Mouse (Mus musculus): ENCODE data around the gene Dock3. TPM values are rescaled to one million over a fixed set of nuclear protein-coding genes. Genes with fewer than 3 reads are reported as not detected.
A peak's percentile ranks its signal among the peaks of the same experiment; 100 is the strongest.

The Dock3 gene
- polyA plus RNA-seq, 1 experiment from 2014 or later: 0.20 TPM

DNA sequence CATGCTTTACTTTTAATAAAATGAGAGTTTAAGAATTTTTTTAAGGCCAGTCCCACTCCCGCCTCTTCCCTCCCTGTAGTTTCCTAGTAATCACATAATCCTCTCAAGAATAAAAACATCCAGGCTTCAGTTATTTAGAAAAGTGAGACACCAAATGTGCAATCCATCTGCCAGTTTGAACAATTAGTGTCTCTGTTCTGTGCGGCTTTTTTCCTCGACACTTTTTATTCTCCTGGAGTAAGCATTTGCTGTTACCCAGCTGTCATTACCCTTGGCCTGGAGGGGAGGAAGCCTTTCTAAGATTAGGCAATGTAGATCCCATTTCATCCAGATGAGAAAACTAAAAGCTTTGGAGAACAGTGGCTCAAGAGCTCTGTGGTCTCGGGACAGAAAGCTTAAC is 221.9 kb downstream of the Dock3 start:
- Histone ChIP-seq H3K4me2 (ENCODE audit: low read length) (no peak overlapping the region), H3K27ac (no peak overlapping the region), H3K4me1 (replicated peaks; ENCODE audit: insufficient read depth, low read length) (no peaks in the 10 kb centered on the region), H3K4me3 (replicated peaks; ENCODE audit: low read depth, low read length) (no peak overlapping the region), H3K9ac (ENCODE audit: low read depth, low read length) (no peak overlapping the region), H3K27me3 (ENCODE audit: insufficient read depth, low read length) (no peaks in the 10 kb centered on the region), H3K9me3 (replicated peaks; ENCODE audit: low read length) (no peaks in the 10 kb centered on the region), H3K36me3 (ENCODE audit: insufficient read depth, low read length) (no peaks in the 10 kb centered on the region)
- ATAC-seq (replicated peaks; ENCODE audit: low FRiP score, low read depth) (no peak), DNase-seq (ENCODE audit: low spot score) (no peak)
- no peak for TF ChIP-seq CTCF (IDR thresholded peaks at IDR 0.05; ENCODE audit: low read depth)
- WGBS: 71% methylated on average over 4 of the region's 4 CpGs

DNA sequence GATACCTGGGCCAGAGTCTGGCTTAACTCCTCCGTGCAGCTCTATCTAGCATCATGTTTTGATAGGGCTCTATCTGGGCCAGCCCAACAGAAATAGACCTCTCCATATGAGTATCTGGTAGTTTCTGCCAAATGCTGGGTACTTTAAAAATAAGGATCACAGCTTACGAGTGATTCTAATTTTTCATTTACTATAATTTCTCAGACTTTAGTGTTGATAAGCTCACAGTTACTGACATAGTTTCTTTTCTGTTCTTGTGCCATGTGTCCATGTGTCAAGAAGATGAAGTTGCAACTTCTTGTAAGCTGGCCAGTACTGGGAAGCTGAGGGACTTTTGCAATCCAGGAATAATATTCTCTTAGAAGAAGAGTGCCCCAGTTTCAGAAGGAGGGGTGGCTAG is 228.5 kb downstream of the Dock3 start:
- ATAC-seq (replicated peaks; ENCODE audit: low FRiP score, low read depth): no peak
- no peak overlapping the region for H3K27ac ChIP-seq
- H3K36me3 ChIP-seq (ENCODE audit: insufficient read depth, low read length): no peaks in the 10 kb centered on the region
- no peak overlapping the region for H3K4me2 ChIP-seq (ENCODE audit: low read length)
- no peak overlapping the region for H3K4me3 ChIP-seq (replicated peaks; ENCODE audit: low read depth, low read length)
- no peak for DNase-seq (ENCODE audit: low spot score)
- no peak overlapping the region for H3K9ac ChIP-seq (ENCODE audit: low read depth, low read length)
- H3K27me3 ChIP-seq (ENCODE audit: insufficient read depth, low read length): no peaks in the 10 kb centered on the region
- no peak for TF ChIP-seq CTCF (IDR thresholded peaks at IDR 0.05; ENCODE audit: low read depth)
- H3K4me1 ChIP-seq (replicated peaks; ENCODE audit: insufficient read depth, low read length): no peaks in the 10 kb centered on the region
- no peaks in the 10 kb centered on the region for H3K9me3 ChIP-seq (replicated peaks; ENCODE audit: low read length)
- WGBS: 87% methylated on average over 2 of the region's 2 CpGs

GRCm38 (mm10) chr9:106970742-106971141 is 261.0 kb downstream of the Dock3 start:
- no peaks in the 10 kb centered on the region for H3K36me3 ChIP-seq (ENCODE audit: insufficient read depth, low read length)
- peak; percentile 39 for DNase-seq (ENCODE audit: low spot score)
- H3K4me3 ChIP-seq (replicated peaks; ENCODE audit: low read depth, low read length): no peak overlapping the region
- H3K9ac ChIP-seq (ENCODE audit: low read depth, low read length): no peak overlapping the region
- no peaks in the 10 kb centered on the region for H3K27me3 ChIP-seq (ENCODE audit: insufficient read depth, low read length)
- ATAC-seq (replicated peaks; ENCODE audit: low FRiP score, low read depth): no peak
- no peak overlapping the region for H3K27ac ChIP-seq
- TF ChIP-seq CTCF (IDR thresholded peaks at IDR 0.05; ENCODE audit: low read depth): peak; percentile 65
- 56% methylated on average over 3 of the region's 3 CpGs for WGBS
- no peaks in the 10 kb centered on the region for H3K4me1 ChIP-seq (replicated peaks; ENCODE audit: insufficient read depth, low read length)
- no peaks in the 10 kb centered on the region for H3K9me3 ChIP-seq (replicated peaks; ENCODE audit: low read length)
- H3K4me2 ChIP-seq (ENCODE audit: low read length): no peak overlapping the region

- H3K9me3 ChIP-seq (replicated peaks; ENCODE audit: low read length): no peaks in the 10 kb centered on the region
- no peak overlapping the region for H3K4me2 ChIP-seq (ENCODE audit: low read length)
- no peak for DNase-seq (ENCODE audit: low spot score)
- 79% methylated on average over 1 of the region's 1 CpGs for WGBS
- no peak overlapping the region for H3K9ac ChIP-seq (ENCODE audit: low read depth, low read length)
- no peak overlapping the region for H3K27ac ChIP-seq
- no peak for TF ChIP-seq CTCF (IDR thresholded peaks at IDR 0.05; ENCODE audit: low read depth)
- H3K27me3 ChIP-seq (ENCODE audit: insufficient read depth, low read length): no peaks in the 10 kb centered on the region
- H3K36me3 ChIP-seq (ENCODE audit: insufficient read depth, low read length): no peaks in the 10 kb centered on the region
- no peak for ATAC-seq (replicated peaks; ENCODE audit: low FRiP score, low read depth)
- H3K4me3 ChIP-seq (replicated peaks; ENCODE audit: low read depth, low read length): no peak overlapping the region
- no peaks in the 10 kb centered on the region for H3K4me1 ChIP-seq (replicated peaks; ENCODE audit: insufficient read depth, low read length)
Observed at GRCm38 (mm10) chr9:106958452-106958851, 273.3 kb downstream of the Dock3 start.

GRCm38 (mm10) chr9:106955486-106955885 is 276.2 kb downstream of the Dock3 start:
- Histone ChIP-seq H3K27ac (no peak overlapping the region), H3K4me1 (replicated peaks; ENCODE audit: insufficient read depth, low read length) (no peaks in the 10 kb centered on the region), H3K4me3 (replicated peaks; ENCODE audit: low read depth, low read length) (no peak overlapping the region), H3K9me3 (replicated peaks; ENCODE audit: low read length) (no peaks in the 10 kb centered on the region), H3K9ac (ENCODE audit: low read depth, low read length) (no peak overlapping the region), H3K27me3 (ENCODE audit: insufficient read depth, low read length) (no peaks in the 10 kb centered on the region), H3K4me2 (ENCODE audit: low read length) (no peak overlapping the region), H3K36me3 (ENCODE audit: insufficient read depth, low read length) (no peaks in the 10 kb centered on the region)
- TF ChIP-seq CTCF (IDR thresholded peaks at IDR 0.05; ENCODE audit: low read depth): no peak
- ATAC-seq (replicated peaks; ENCODE audit: low FRiP score, low read depth): no peak
- DNase-seq (ENCODE audit: low spot score): no peak

- H3K27me3 ChIP-seq (ENCODE audit: insufficient read depth, low read length): no peaks in the 10 kb centered on the region
- ATAC-seq (replicated peaks; ENCODE audit: low FRiP score, low read depth): no peak
- no peaks in the 10 kb centered on the region for H3K36me3 ChIP-seq (ENCODE audit: insufficient read depth, low read length)
- H3K4me2 ChIP-seq (ENCODE audit: low read length): no peak overlapping the region
- no peak overlapping the region for H3K9ac ChIP-seq (ENCODE audit: low read depth, low read length)
- WGBS: 76% methylated on average over 1 of the region's 1 CpGs
- no peaks in the 10 kb centered on the region for H3K9me3 ChIP-seq (replicated peaks; ENCODE audit: low read length)
- no peaks in the 10 kb centered on the region for H3K4me1 ChIP-seq (replicated peaks; ENCODE audit: insufficient read depth, low read length)
- TF ChIP-seq CTCF (IDR thresholded peaks at IDR 0.05; ENCODE audit: low read depth): no peak
- DNase-seq (ENCODE audit: low spot score): no peak
- no peak overlapping the region for H3K4me3 ChIP-seq (replicated peaks; ENCODE audit: low read depth, low read length)
- no peak overlapping the region for H3K27ac ChIP-seq
Observed at GRCm38 (mm10) chr9:106934998-106935397, 296.7 kb downstream of the Dock3 start.

DNA sequence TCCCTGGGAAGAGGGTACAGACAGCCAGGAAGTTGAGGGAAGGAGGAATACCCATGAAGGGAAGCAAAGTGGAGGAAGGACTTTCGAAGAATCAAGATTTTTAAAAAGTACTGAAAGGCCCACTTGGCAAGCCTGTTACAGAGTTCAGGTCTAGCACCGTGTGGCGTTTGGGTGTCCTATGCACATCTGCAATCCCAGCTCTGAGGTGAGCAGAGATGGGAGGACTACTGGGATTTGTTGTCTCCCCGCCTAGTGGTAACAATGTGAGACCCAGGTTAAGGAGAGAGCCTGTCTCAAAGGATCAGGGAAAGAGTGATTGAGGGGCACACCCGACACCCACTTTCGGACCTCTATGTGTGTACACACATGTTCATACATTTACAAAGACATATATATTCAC is 316.8 kb downstream of the Dock3 start:
- no peak overlapping the region for H3K27ac ChIP-seq
- ATAC-seq (replicated peaks; ENCODE audit: low FRiP score, low read depth): no peak
- DNase-seq (ENCODE audit: low spot score): no peak
- TF ChIP-seq CTCF (IDR thresholded peaks at IDR 0.05; ENCODE audit: low read depth): no peak
- H3K27me3 ChIP-seq (ENCODE audit: insufficient read depth, low read length): no peaks in the 10 kb centered on the region
- no peak overlapping the region for H3K4me3 ChIP-seq (replicated peaks; ENCODE audit: low read depth, low read length)
- H3K9ac ChIP-seq (ENCODE audit: low read depth, low read length): no peak overlapping the region
- no peaks in the 10 kb centered on the region for H3K36me3 ChIP-seq (ENCODE audit: insufficient read depth, low read length)
- no peak overlapping the region for H3K4me2 ChIP-seq (ENCODE audit: low read length)
- H3K4me1 ChIP-seq (replicated peaks; ENCODE audit: insufficient read depth, low read length): no peaks in the 10 kb centered on the region
- no peaks in the 10 kb centered on the region for H3K9me3 ChIP-seq (replicated peaks; ENCODE audit: low read length)
- 86% methylated on average over 6 of the region's 6 CpGs for WGBS
